Mouse (Mus musculus) E14TG2a.4 (cell line): ENCODE results near the gene Proser2.

Experiments
- H3K27me3 ChIP-seq: 2 replicates; pipeline ENCODE4 v1.6.1; 2014; ENCODE audit warnings: low read length, control low read depth; ENCODE audit not compliant: insufficient read depth
- H3K36me3 ChIP-seq: 2 replicates; pipeline ENCODE4 v1.6.1; 2014; ENCODE audit warnings: low read length, control low read depth; ENCODE audit not compliant: insufficient read depth
- H3K4me1 ChIP-seq: replicated peaks from 2 replicates; pipeline ENCODE4 v1.6.1; 2014; ENCODE audit warnings: low read depth, low read length, control low read depth
- H3K4me3 ChIP-seq: replicated peaks from 2 replicates; pipeline ENCODE4 v1.5.1; 2014; ENCODE audit warnings: mild to moderate bottlenecking, low read length
- H3K9me3 ChIP-seq: 2 replicates; pipeline ENCODE4 v1.6.1; 2014; ENCODE audit warnings: low read length, control low read depth
- CTCF ChIP-seq: conservative IDR thresholded peaks from 2 replicates; pipeline ENCODE4 v1.5.1; 2014; ENCODE audit warnings: low read length
- NANOG ChIP-seq: IDR thresholded peaks from 2 replicates; pipeline ENCODE4 v1.6.1; 2014; ENCODE audit warnings: borderline replicate concordance, low read length, mixed read lengths
- POU5F1 ChIP-seq: IDR thresholded peaks from 2 replicates; pipeline ENCODE4 v1.6.1; 2014; ENCODE audit warnings: low read length, borderline replicate concordance

Proser2 gene

GRCm38 (mm10) chr2:6129555-6130355 is at the start of gene Proser2:
Proser2 (minus strand) TSS chr2:6130211.
- peaks cover 36% of the 10 kb centered on the region for H3K4me1 ChIP-seq
- peaks cover 51% of the 10 kb centered on the region for H3K27me3 ChIP-seq
- no peaks in the 10 kb centered on the region for H3K36me3 ChIP-seq
- no peak for TF ChIP-seq POU5F1
- no peak for TF ChIP-seq CTCF
- no peak for TF ChIP-seq NANOG
- H3K9me3 ChIP-seq = peaks cover 6% of the 10 kb centered on the region
- H3K4me3 ChIP-seq = peak within 1 kb of the TSS; percentile 89

- no peaks in the 10 kb centered on the region for H3K9me3 ChIP-seq
- no peak for TF ChIP-seq POU5F1
- no peak for TF ChIP-seq CTCF
- TF ChIP-seq NANOG = no peak
- H3K4me1 ChIP-seq = peaks cover 7% of the 10 kb centered on the region; the same call in 1 of the 2 replicates
- H3K27me3 ChIP-seq = no peaks in the 10 kb centered on the region
- H3K4me3 ChIP-seq = no peak overlapping the region
- H3K36me3 ChIP-seq = no peaks in the 10 kb centered on the region
Observed at GRCm38 (mm10) chr2:6179749-6180117, 49.7 kb upstream of the Proser2 start.

- no peaks in the 10 kb centered on the region for H3K9me3 ChIP-seq
- no peak for TF ChIP-seq POU5F1
- no peak for TF ChIP-seq NANOG
- TF ChIP-seq CTCF = no peak
- 0 out of 2 replicates have a peak overlapping the region, but pooled peaks have one; percentile 7 for H3K4me3 ChIP-seq
- no peaks in the 10 kb centered on the region for H3K36me3 ChIP-seq
- peaks cover 7% of the 10 kb centered on the region; the same call in 1 of the 2 replicates for H3K4me1 ChIP-seq
- H3K27me3 ChIP-seq = no peaks in the 10 kb centered on the region
Observed at GRCm38 (mm10) chr2:6178901-6179748, 49.1 kb upstream of the Proser2 start.

- peaks cover 17% of the 10 kb centered on the region for H3K4me1 ChIP-seq
- no peaks in the 10 kb centered on the region for H3K27me3 ChIP-seq
- H3K4me3 ChIP-seq = no peak overlapping the region
- TF ChIP-seq POU5F1 (no peak), NANOG (no peak), CTCF (no peak)
- no peaks in the 10 kb centered on the region for H3K36me3 ChIP-seq
- peaks cover 18% of the 10 kb centered on the region for H3K9me3 ChIP-seq
Observed at GRCm38 (mm10) chr2:6173013-6173412, 43.0 kb upstream of the Proser2 start.

GRCm38 (mm10) chr2:6168560-6168959 is 38.5 kb upstream of the Proser2 start:
- no peak for TF ChIP-seq POU5F1
- no peak for TF ChIP-seq CTCF
- no peak for TF ChIP-seq NANOG
- Histone ChIP-seq H3K4me1 (peaks cover 20% of the 10 kb centered on the region), H3K36me3 (no peaks in the 10 kb centered on the region), H3K9me3 (peaks cover 18% of the 10 kb centered on the region), H3K27me3 (no peaks in the 10 kb centered on the region), H3K4me3 (no peak overlapping the region)

GRCm38 (mm10) chr2:6167843-6168558 is 38.0 kb upstream of the Proser2 start:
- no peaks in the 10 kb centered on the region for H3K27me3 ChIP-seq
- H3K4me1 ChIP-seq = peaks cover 20% of the 10 kb centered on the region
- H3K9me3 ChIP-seq = peaks cover 18% of the 10 kb centered on the region
- no peaks in the 10 kb centered on the region for H3K36me3 ChIP-seq
- H3K4me3 ChIP-seq = no peak overlapping the region
- TF ChIP-seq NANOG (no peak), CTCF (peak; percentile 81)

GRCm38 (mm10) chr2:6165771-6166170 is 35.8 kb upstream of the Proser2 start:
- Histone ChIP-seq H3K4me3 (no peak overlapping the region), H3K4me1 (peaks cover 36% of the 10 kb centered on the region), H3K36me3 (no peaks in the 10 kb centered on the region), H3K27me3 (no peaks in the 10 kb centered on the region), H3K9me3 (peaks cover 4% of the 10 kb centered on the region)
- TF ChIP-seq NANOG = no peak
- TF ChIP-seq POU5F1 = no peak
- no peak for TF ChIP-seq CTCF

- TF ChIP-seq NANOG (no peak), CTCF (no peak), POU5F1 (no peak)
- Histone ChIP-seq H3K27me3 (no peaks in the 10 kb centered on the region), H3K4me1 (peaks cover 42% of the 10 kb centered on the region), H3K9me3 (no peaks in the 10 kb centered on the region), H3K4me3 (no peak overlapping the region), H3K36me3 (no peaks in the 10 kb centered on the region)
Observed at GRCm38 (mm10) chr2:6164606-6165290, 34.7 kb upstream of the Proser2 start.
